Mouse (Mus musculus): ENCODE data around the gene Shroom3.
A peak's percentile ranks its signal among the peaks of the same experiment; 100 is the strongest.

Shroom3 gene

GRCm38 (mm10) chr5:92850925-92851324 is 167.7 kb downstream of the Shroom3 start:
- DNase-seq (ENCODE audit: inconsistent ontology term): peak; percentile 86

GRCm38 (mm10) chr5:92854983-92855382 is 171.7 kb downstream of the Shroom3 start:
- no peak for DNase-seq (ENCODE audit: inconsistent ontology term)

- peak; percentile 70 for DNase-seq (ENCODE audit: inconsistent ontology term)
Measured at GRCm38 (mm10) chr5:92856346-92856745, 173.1 kb downstream of the Shroom3 start.

- DNase-seq (ENCODE audit: inconsistent ontology term): peak; percentile 65
Measured at GRCm38 (mm10) chr5:92857177-92857576, 173.9 kb downstream of the Shroom3 start.

- DNase-seq (ENCODE audit: inconsistent ontology term): no peak
Measured at GRCm38 (mm10) chr5:92858104-92858503, 174.9 kb downstream of the Shroom3 start.

- DNase-seq (ENCODE audit: inconsistent ontology term): no peak
Measured at GRCm38 (mm10) chr5:92858576-92858975, 175.3 kb downstream of the Shroom3 start.

GRCm38 (mm10) chr5:92861416-92862112 is 178.3 kb downstream of the Shroom3 start:
- DNase-seq (ENCODE audit: inconsistent ontology term): no peak

- no peak for DNase-seq (ENCODE audit: inconsistent ontology term)
Measured at GRCm38 (mm10) chr5:92865090-92865489, 181.9 kb downstream of the Shroom3 start.

GRCm38 (mm10) chr5:92866546-92866945 is 183.3 kb downstream of the Shroom3 start:
- no peak for DNase-seq (ENCODE audit: inconsistent ontology term)

- no peak for DNase-seq (ENCODE audit: inconsistent ontology term)
Measured at GRCm38 (mm10) chr5:92867253-92867652, 184.0 kb downstream of the Shroom3 start.

- no peak for DNase-seq (ENCODE audit: inconsistent ontology term)
Measured at GRCm38 (mm10) chr5:92868231-92868630, 185.0 kb downstream of the Shroom3 start.

GRCm38 (mm10) chr5:92871048-92871447 is 187.8 kb downstream of the Shroom3 start:
- no peak for DNase-seq (ENCODE audit: inconsistent ontology term)

GRCm38 (mm10) chr5:92872182-92872581 is 188.9 kb downstream of the Shroom3 start:
- no peak for DNase-seq (ENCODE audit: inconsistent ontology term)

- DNase-seq (ENCODE audit: inconsistent ontology term): no peak
Measured at GRCm38 (mm10) chr5:92872991-92873390, 189.8 kb downstream of the Shroom3 start.

GRCm38 (mm10) chr5:92873518-92873917 is 190.3 kb downstream of the Shroom3 start:
- peak; percentile 59 for DNase-seq (ENCODE audit: inconsistent ontology term)

GRCm38 (mm10) chr5:92875836-92876235 is 192.6 kb downstream of the Shroom3 start:
- DNase-seq (ENCODE audit: inconsistent ontology term): no peak

GRCm38 (mm10) chr5:92877104-92877503 is 193.9 kb downstream of the Shroom3 start:
- DNase-seq (ENCODE audit: inconsistent ontology term): no peak

GRCm38 (mm10) chr5:92880393-92880792 is 197.2 kb downstream of the Shroom3 start:
- DNase-seq (ENCODE audit: inconsistent ontology term): no peak

- no peak for DNase-seq (ENCODE audit: inconsistent ontology term)
Measured at GRCm38 (mm10) chr5:92880893-92881292, 197.7 kb downstream of the Shroom3 start.

GRCm38 (mm10) chr5:92886141-92886540 is 202.9 kb downstream of the Shroom3 start:
- DNase-seq (ENCODE audit: inconsistent ontology term): no peak

- no peak for DNase-seq (ENCODE audit: inconsistent ontology term)
Measured at GRCm38 (mm10) chr5:92887501-92887900, 204.3 kb downstream of the Shroom3 start.

- DNase-seq (ENCODE audit: inconsistent ontology term): no peak
Measured at GRCm38 (mm10) chr5:92888628-92889241, 205.5 kb downstream of the Shroom3 start.

- no peak for DNase-seq (ENCODE audit: inconsistent ontology term)
Measured at GRCm38 (mm10) chr5:92890902-92891301, 207.7 kb downstream of the Shroom3 start.

Measured in Muller cell, postnatal 12 days (primary cell).